Mouse (Mus musculus) erythroblast, embryonic 14.5 days (primary cell): ENCODE data around the gene Hdgf. TPM values are rescaled to one million over a fixed set of nuclear protein-coding genes. Genes with fewer than 3 reads are reported as not detected.

Experiments
- H3K27me3 ChIP-seq: 2 replicates; pipeline ENCODE4 v1.6.1; 2012; ENCODE audit warnings: inconsistent platforms; ENCODE audit not compliant: control insufficient read depth
- H3K36me3 ChIP-seq: 2 replicates; pipeline ENCODE4 v1.6.1; 2012; ENCODE audit warnings: mild to moderate bottlenecking, inconsistent platforms; ENCODE audit not compliant: control insufficient read depth
- H3K4me1 ChIP-seq: 2 replicates; pipeline ENCODE4 v1.6.1; 2012; ENCODE audit warnings: inconsistent platforms; ENCODE audit not compliant: control insufficient read depth
- H3K4me3 ChIP-seq: replicated peaks from 2 replicates; pipeline ENCODE3; 2012; ENCODE audit warnings: moderate library complexity, mild to moderate bottlenecking, inconsistent platforms
- H3K9me3 ChIP-seq: 2 replicates; pipeline ENCODE4 v1.6.1; 2012; ENCODE audit warnings: low read length, inconsistent platforms, mixed read lengths; ENCODE audit not compliant: control insufficient read depth
- GATA1 ChIP-seq: IDR thresholded peaks from 2 replicates; pipeline ENCODE4 v1.6.1; 2012; ENCODE audit warnings: low read length, inconsistent platforms, mixed read lengths
- TAL1 ChIP-seq: IDR thresholded peaks from 3 replicates; pipeline ENCODE4 v1.6.1; 2012; ENCODE audit warnings: low read length, inconsistent platforms, mixed read lengths
- polyA plus RNA-seq: library from polyadenylated mRNA; stranded (reverse); fragments of >175 nt; gene quantifications from 2 replicates; pipeline ENCODE4 v1.2.3, GENCODE M21; 2012

The Hdgf gene
- polyA plus RNA-seq, 1 experiment = 109 TPM

GRCm38 (mm10) chr3:87906981-87907857 is 1.1 kb downstream of the Hdgf start:
- Histone ChIP-seq H3K4me1 (peaks cover 78% of the 10 kb centered on the region), H3K9me3 (no peaks in the 10 kb centered on the region), H3K27me3 (no peaks in the 10 kb centered on the region), H3K36me3 (peaks cover 43% of the 10 kb centered on the region), H3K4me3 (peak overlapping the region; percentile 100)
- TF ChIP-seq TAL1 (no peak), GATA1 (no peak)

DNA sequence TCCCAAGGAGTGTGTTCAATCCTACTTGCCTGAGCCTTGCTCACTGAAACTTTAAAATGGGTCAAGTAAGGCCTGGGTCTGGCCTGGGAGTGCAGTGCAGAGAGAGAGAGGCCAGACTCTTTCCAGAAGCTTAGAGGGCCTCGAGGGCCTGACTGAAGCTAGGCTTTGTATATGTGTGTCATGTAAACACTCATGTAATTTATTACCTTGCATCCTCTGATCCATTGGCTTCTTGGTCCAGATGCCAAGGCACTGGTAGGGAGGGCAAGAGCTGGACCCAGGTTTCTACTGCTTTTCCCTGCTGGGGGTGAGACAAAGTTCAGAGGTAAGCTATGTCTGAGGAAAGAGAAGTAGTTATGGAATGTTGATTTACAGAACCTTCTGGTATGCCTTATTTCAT is 1.8 kb downstream of the Hdgf start:
- Histone ChIP-seq H3K4me1 (peaks cover 80% of the 10 kb centered on the region), H3K27me3 (no peaks in the 10 kb centered on the region), H3K4me3 (peak overlapping the region; percentile 100), H3K9me3 (no peaks in the 10 kb centered on the region), H3K36me3 (peaks cover 49% of the 10 kb centered on the region)
- TF ChIP-seq GATA1 (no peak), TAL1 (no peak)

DNA sequence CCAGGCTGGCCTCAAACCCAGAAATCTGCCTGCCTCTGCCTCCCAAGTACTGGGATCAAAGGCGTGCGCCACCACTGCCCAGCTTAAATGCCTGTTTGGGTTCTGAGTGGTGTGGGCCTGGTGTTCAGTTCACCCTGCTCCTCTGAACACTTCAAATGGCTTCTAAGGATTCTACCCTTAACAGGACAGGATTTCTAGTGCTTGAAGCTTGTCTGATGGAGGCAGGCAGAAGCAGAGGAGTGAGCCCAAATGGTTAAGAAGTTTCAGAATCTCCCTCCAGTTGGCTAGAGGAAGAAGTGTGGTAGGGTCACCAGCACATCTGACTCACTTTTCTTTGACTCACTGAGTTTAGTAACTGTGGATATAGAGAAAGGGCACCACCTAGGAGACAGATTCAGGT is 3.3 kb downstream of the Hdgf start:
- TF ChIP-seq TAL1 = no peak
- TF ChIP-seq GATA1 = no peak

DNA sequence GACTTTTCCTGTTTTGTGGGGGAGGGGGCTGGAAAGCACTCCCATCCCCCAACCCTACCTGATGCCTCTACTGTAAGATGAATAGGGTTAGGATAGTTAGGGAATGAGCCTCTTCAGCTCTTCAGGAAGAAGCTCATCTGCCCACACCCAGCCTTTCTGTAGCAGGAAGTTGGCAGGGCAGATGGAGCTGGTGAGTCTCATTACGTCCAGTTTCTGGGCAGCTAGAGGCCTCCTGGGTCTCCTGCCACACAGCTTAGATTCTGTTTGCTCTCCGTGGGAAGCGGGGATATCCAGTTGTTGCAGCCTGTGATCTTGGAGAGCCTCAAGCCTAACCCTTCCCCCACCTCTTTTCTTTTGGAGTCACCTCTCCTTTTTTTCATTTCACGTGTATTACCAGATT is 3.8 kb downstream of the Hdgf start:
- peaks cover 88% of the 10 kb centered on the region for H3K4me1 ChIP-seq
- H3K27me3 ChIP-seq = no peaks in the 10 kb centered on the region
- TF ChIP-seq TAL1 (no peak), GATA1 (no peak)
- H3K36me3 ChIP-seq = peaks cover 69% of the 10 kb centered on the region
- H3K9me3 ChIP-seq = no peaks in the 10 kb centered on the region
- H3K4me3 ChIP-seq = peak overlapping the region; percentile 100

More for the DNA sequence above, 3.3 kb downstream of the Hdgf start:
- H3K4me3 ChIP-seq = peak overlapping the region; percentile 100
- peaks cover 64% of the 10 kb centered on the region for H3K36me3 ChIP-seq
- H3K4me1 ChIP-seq = peaks cover 87% of the 10 kb centered on the region
- no peaks in the 10 kb centered on the region for H3K9me3 ChIP-seq
- no peaks in the 10 kb centered on the region for H3K27me3 ChIP-seq

DNA sequence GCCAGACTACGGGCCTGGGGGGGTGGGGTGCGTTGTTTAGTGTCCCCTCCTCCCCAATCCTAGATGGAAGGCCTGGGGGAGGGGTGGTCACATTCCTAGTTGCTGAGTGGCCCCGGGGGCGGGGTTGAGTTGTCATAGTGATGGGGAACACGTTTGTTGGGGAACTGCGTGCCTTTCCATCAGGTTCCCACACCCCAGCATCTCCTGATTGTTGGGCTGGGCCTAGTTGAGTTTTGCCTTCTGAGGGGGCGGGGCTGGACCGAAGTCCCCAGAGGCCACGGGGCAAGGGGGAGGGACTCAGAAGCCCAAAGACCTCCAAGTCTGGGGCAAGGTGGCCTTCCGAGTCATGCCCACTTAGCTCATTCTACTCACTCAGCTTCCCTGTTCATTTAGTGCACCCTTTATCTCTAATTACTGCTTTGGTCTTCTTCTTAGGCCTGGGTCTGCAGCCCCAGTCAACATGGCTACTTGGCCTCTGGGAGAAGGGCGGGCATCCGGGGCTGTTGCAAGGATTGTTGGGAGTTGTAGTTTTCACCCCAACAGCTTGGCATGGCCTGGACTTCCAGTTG is 4.5 kb downstream of the Hdgf start:
- Histone ChIP-seq H3K4me1 (peaks cover 85% of the 10 kb centered on the region), H3K4me3 (peak overlapping the region; percentile 100), H3K9me3 (no peaks in the 10 kb centered on the region), H3K27me3 (no peaks in the 10 kb centered on the region), H3K36me3 (peaks cover 77% of the 10 kb centered on the region)
- TF ChIP-seq TAL1 (no peak), GATA1 (no peak)

GRCm38 (mm10) chr3:87913491-87913890 is 7.4 kb downstream of the Hdgf start:
- TF ChIP-seq TAL1 (no peak), GATA1 (no peak)
- H3K4me1 ChIP-seq = peaks cover 66% of the 10 kb centered on the region
- H3K4me3 ChIP-seq = peak overlapping the region; percentile 31
- H3K27me3 ChIP-seq = no peaks in the 10 kb centered on the region
- H3K36me3 ChIP-seq = peaks cover 93% of the 10 kb centered on the region
- H3K9me3 ChIP-seq = no peaks in the 10 kb centered on the region

GRCm38 (mm10) chr3:87913891-87914290 is 7.8 kb downstream of the Hdgf start:
- Histone ChIP-seq H3K4me1 (peaks cover 66% of the 10 kb centered on the region), H3K9me3 (no peaks in the 10 kb centered on the region), H3K36me3 (peaks cover 89% of the 10 kb centered on the region), H3K27me3 (no peaks in the 10 kb centered on the region), H3K4me3 (peak overlapping the region; percentile 31)
- TF ChIP-seq TAL1 = no peak
- no peak for TF ChIP-seq GATA1

DNA sequence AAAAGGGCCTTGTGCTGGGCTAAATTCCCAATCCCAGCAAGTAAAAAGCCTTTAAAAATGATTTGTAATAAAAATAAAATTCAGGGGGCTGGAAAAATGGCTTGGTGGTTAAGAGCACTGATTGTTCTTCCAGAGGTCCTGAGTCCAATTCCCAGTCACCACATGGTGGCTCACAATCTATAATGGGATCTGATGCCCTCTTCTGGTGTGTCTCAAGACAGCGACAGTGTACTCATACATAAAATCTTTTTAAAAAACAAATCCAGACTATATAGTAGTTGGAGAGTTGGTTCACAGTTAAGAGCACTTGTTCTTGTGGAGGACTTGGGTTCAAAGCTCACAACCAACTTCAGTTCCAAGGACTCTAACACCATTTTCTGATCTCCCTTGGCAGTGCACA is 10.9 kb downstream of the Hdgf start:
- Histone ChIP-seq H3K9me3 (no peaks in the 10 kb centered on the region), H3K4me1 (peaks cover 57% of the 10 kb centered on the region), H3K4me3 (no peak overlapping the region), H3K27me3 (no peaks in the 10 kb centered on the region), H3K36me3 (peaks cover 72% of the 10 kb centered on the region)
- TF ChIP-seq TAL1 = no peak
- TF ChIP-seq GATA1 = no peak

DNA sequence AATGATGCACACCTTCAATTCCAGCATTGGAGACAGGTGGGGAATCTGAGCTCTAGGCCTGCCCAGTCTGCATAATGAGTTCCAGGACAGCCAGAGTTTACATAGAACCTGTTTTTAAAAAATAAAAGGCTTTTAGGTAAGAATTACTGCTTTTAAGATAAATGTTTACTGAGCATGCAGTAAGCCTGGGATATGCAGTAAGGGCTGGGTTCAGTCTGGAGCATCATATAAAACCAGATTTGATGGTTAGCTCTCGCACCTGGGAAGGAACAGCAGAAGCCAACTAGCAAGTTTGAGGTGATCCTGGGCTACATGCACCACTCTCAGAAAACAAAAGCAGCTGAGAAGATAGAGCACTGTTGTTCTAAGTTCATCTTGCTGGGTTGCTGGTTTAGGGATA is 12.4 kb downstream of the Hdgf start:
- peaks cover 73% of the 10 kb centered on the region for H3K36me3 ChIP-seq
- peak overlapping the region; percentile 66 for H3K4me3 ChIP-seq
- H3K27me3 ChIP-seq = no peaks in the 10 kb centered on the region
- H3K9me3 ChIP-seq = no peaks in the 10 kb centered on the region
- H3K4me1 ChIP-seq = peaks cover 42% of the 10 kb centered on the region
- no peak for TF ChIP-seq TAL1
- TF ChIP-seq GATA1 = no peak
